Mouse (Mus musculus) cerebellum, postnatal 10 days (tissue): ENCODE data around the gene Llgl2.

Experiments used
- DNase-seq, 2 experiments: peaks; one replicate each; pipeline ENCODE4 v3.0.0; 2021; ENCODE audit warnings: mixed read lengths in 2 of 2

The Llgl2 gene

GRCm38 (mm10) chr11:115881002-115881401 is 57.2 kb downstream of the Llgl2 start:
- DNase-seq, result no peak

- DNase-seq, result peak; percentile 52 to 66
Measured at GRCm38 (mm10) chr11:115883251-115883650, 59.4 kb downstream of the Llgl2 start.

- DNase-seq, result no peak
Measured at GRCm38 (mm10) chr11:115884361-115884760, 60.5 kb downstream of the Llgl2 start.

- no peak for DNase-seq
Measured at GRCm38 (mm10) chr11:115885281-115885680, 61.4 kb downstream of the Llgl2 start.

GRCm38 (mm10) chr11:115886446-115886845 is 62.6 kb downstream of the Llgl2 start:
- DNase-seq, result no peak

GRCm38 (mm10) chr11:115888020-115888419 is 64.2 kb downstream of the Llgl2 start:
- peak; percentile 62 to 81 for DNase-seq

- DNase-seq, result no peak
Measured at GRCm38 (mm10) chr11:115889159-115889558, 65.3 kb downstream of the Llgl2 start.

GRCm38 (mm10) chr11:115892213-115892612 is 68.4 kb downstream of the Llgl2 start:
- no peak for DNase-seq

GRCm38 (mm10) chr11:115893071-115893470 is 69.2 kb downstream of the Llgl2 start:
- no peak for DNase-seq

GRCm38 (mm10) chr11:115894755-115895520 is 71.1 kb downstream of the Llgl2 start:
- peak; percentile 74 to 77 for DNase-seq

GRCm38 (mm10) chr11:115898446-115898845 is 74.6 kb downstream of the Llgl2 start:
- DNase-seq, result no peak

- DNase-seq, result peak; percentile 84 to 86
Measured at GRCm38 (mm10) chr11:115898886-115899285, 75.0 kb downstream of the Llgl2 start.

GRCm38 (mm10) chr11:115899486-115900266 is 75.8 kb downstream of the Llgl2 start, which contains the start of gene Smim5:
Gene Smim5, plus strand, starts transcription at chr11:115899966.
- no peak for DNase-seq

- no peak for DNase-seq
Measured at GRCm38 (mm10) chr11:115900561-115901337, 76.9 kb downstream of the Llgl2 start.

- DNase-seq, result no peak
Measured at GRCm38 (mm10) chr11:115901338-115902161, 77.7 kb downstream of the Llgl2 start.

- no peak for DNase-seq
Measured at GRCm38 (mm10) chr11:115902177-115902576, 78.3 kb downstream of the Llgl2 start.

- peak in 1 of 2 experiments; percentile 48 for DNase-seq
Measured at GRCm38 (mm10) chr11:115902831-115903230, 79.0 kb downstream of the Llgl2 start.

GRCm38 (mm10) chr11:115903384-115904230 is 79.8 kb downstream of the Llgl2 start:
- peak in 1 of 2 experiments; percentile 54 for DNase-seq

- DNase-seq, result no peak
Measured at GRCm38 (mm10) chr11:115904231-115904955, 80.5 kb downstream of the Llgl2 start.
